8 mouse cellular contexts compared by ENCODE assay signal in genomic region chr6:54971731-54972110, GRCm38 (mm10). TPM values are rescaled to one million over a fixed set of nuclear protein-coding genes. Genes with fewer than 3 reads are reported as not detected.
DNase-seq lines count a peak whose midpoint lies in the region; ATAC-seq and TF ChIP-seq lines count a peak whose summit lies in the region.

No protein-coding gene starts in this region.

- peak overlapping the region; percentile 77 for H3K4me2 ChIP-seq in limb, embryonic 11.5 days (ENCODE audit: low read depth, severe bottlenecking)
- H3K4me2 ChIP-seq in midbrain, embryonic 16.5 days (ENCODE audit: low read length), result peak overlapping the region; percentile 82

- no peaks in the 10 kb centered on the region for H3K36me3 ChIP-seq in ES-Bruce4 (ENCODE audit: control insufficient read depth, insufficient read depth, low read length, poor library complexity, severe bottlenecking)
- H3K36me3 ChIP-seq in limb, embryonic 11.5 days (ENCODE audit: control insufficient read depth, insufficient read depth, low read length), result no peaks in the 10 kb centered on the region
- no peaks in the 10 kb centered on the region for H3K36me3 ChIP-seq in midbrain, embryonic 16.5 days (ENCODE audit: control insufficient read depth, insufficient read depth, low read length)

- H3K4me1 ChIP-seq in ES-Bruce4 (ENCODE audit: control insufficient read depth, insufficient read depth, low read length), result peaks cover 5% of the 10 kb centered on the region
- H3K4me1 ChIP-seq in bone marrow macrophage, adult 2 months (ENCODE audit: control insufficient read depth, insufficient read depth, low read length), result peaks cover 10% of the 10 kb centered on the region
- H3K4me1 ChIP-seq in limb, embryonic 11.5 days (ENCODE audit: control insufficient read depth, insufficient read depth, low read length), result no peaks in the 10 kb centered on the region
- H3K4me1 ChIP-seq in midbrain, embryonic 16.5 days (ENCODE audit: control insufficient read depth, insufficient read depth, low read length), result 0 out of 2 replicates have a peak, but pooled peaks cover 2% of the 10 kb centered on the region

- WGBS in limb, embryonic 11.5 days, result 17% methylated on average over 8 of the region's 8 CpGs
- WGBS in midbrain, embryonic 16.5 days, result 15% methylated on average over 8 of the region's 8 CpGs

- peak overlapping the region; percentile 62 for H3K9ac ChIP-seq in ES-Bruce4 (ENCODE audit: low read depth, poor library complexity, severe bottlenecking)
- peak overlapping the region; percentile 67 for H3K9ac ChIP-seq in limb, embryonic 11.5 days (ENCODE audit: low read length)
- H3K9ac ChIP-seq in midbrain, embryonic 16.5 days (ENCODE audit: low read depth, low read length), result peak overlapping the region; percentile 65

- no peak for TF ChIP-seq CTCF in ES-Bruce4 (IDR thresholded peaks at IDR 0.05; ENCODE audit: low read depth, low read length)
- TF ChIP-seq CTCF in bone marrow macrophage, adult 2 months (IDR thresholded peaks at IDR 0.05; ENCODE audit: low read depth, low read length), result no peak

- no peak for TF ChIP-seq EP300 in ES-Bruce4 (IDR thresholded peaks at IDR 0.05; ENCODE audit: insufficient read depth, low read depth, low read length)

- no peaks in the 10 kb centered on the region for H3K27me3 ChIP-seq in ES-Bruce4 (ENCODE audit: control insufficient read depth, insufficient read depth, low read length, poor library complexity, severe bottlenecking)
- no peaks in the 10 kb centered on the region for H3K27me3 ChIP-seq in limb, embryonic 11.5 days (ENCODE audit: control insufficient read depth, insufficient read depth, low read length)
- peaks cover 2% of the 10 kb centered on the region for H3K27me3 ChIP-seq in midbrain, embryonic 16.5 days (ENCODE audit: control insufficient read depth, insufficient read depth, low read depth, low read length)

- intact Hi-C loops in heart, postnatal 10 days (cut with DNase I), result loop anchor here (2.0 to 10.0 kb wide), 5 partner anchors 21 to 377 kb away; partner anchors contain the start of genes Fkbp14, Ggct, Plekha8 and Znrf2

- no peak overlapping the region for H3K27ac ChIP-seq in ES-Bruce4 (ENCODE audit: insufficient read depth, low read length)
- no peak overlapping the region for H3K27ac ChIP-seq in bone marrow macrophage, adult 2 months (ENCODE audit: insufficient read depth, low read depth, low read length)
- H3K27ac ChIP-seq in limb, embryonic 11.5 days (replicated peaks; ENCODE audit: low read depth, low read length), result no peak overlapping the region
- H3K27ac ChIP-seq in midbrain, embryonic 16.5 days (ENCODE audit: low read length), result peak overlapping the region; percentile 53

- no peaks in the 10 kb centered on the region for H3K9me3 ChIP-seq in ES-Bruce4 (replicated peaks; ENCODE audit: control insufficient read depth, insufficient read depth, low read length, poor library complexity, severe bottlenecking)
- no peaks in the 10 kb centered on the region for H3K9me3 ChIP-seq in limb, embryonic 11.5 days (ENCODE audit: control insufficient read depth, low read length)
- H3K9me3 ChIP-seq in midbrain, embryonic 16.5 days (replicated peaks; ENCODE audit: control insufficient read depth, low read length, poor library complexity, severe bottlenecking), result no peaks in the 10 kb centered on the region

- DNase-seq in heart, postnatal 10 days, result peak; percentile 48 to 57
- DNase-seq in limb, embryonic 11.5 days (ENCODE audit: low spot score), result no peak
- DNase-seq in ovary, postnatal 36 days (ENCODE audit: low spot score), result no peak
- DNase-seq in cerebellum, adult 18-20 months, result no peak
- no peak for DNase-seq in spleen, postnatal 4 days (ENCODE audit: low spot score in 2 of 2)

- ATAC-seq in limb, embryonic 11.5 days (ENCODE audit: insufficient number of reproducible peaks, low FRiP score, low TSS enrichment, low read depth), result no peak
- ATAC-seq in midbrain, embryonic 16.5 days, result no peak

- no peak for TF ChIP-seq POLR2A in ES-Bruce4 (IDR thresholded peaks at IDR 0.05; ENCODE audit: insufficient read depth, low read length)
- TF ChIP-seq POLR2A in bone marrow macrophage, adult 2 months (IDR thresholded peaks at IDR 0.05; ENCODE audit: borderline replicate concordance, low read depth, low read length), result no peak

- H3K4me3 ChIP-seq in ES-Bruce4 (ENCODE audit: low read depth, low read length), result peak overlapping the region; percentile 66
- peak overlapping the region; percentile 79 for H3K4me3 ChIP-seq in bone marrow macrophage, adult 2 months (ENCODE audit: insufficient read depth, low read length)
- H3K4me3 ChIP-seq in limb, embryonic 11.5 days (ENCODE audit: low read depth, low read length), result peak overlapping the region; percentile 59
- peak overlapping the region; percentile 49 for H3K4me3 ChIP-seq in midbrain, embryonic 16.5 days (ENCODE audit: low read depth, low read length)

RNA-seq across cellular contexts. Expression of gene Nod1, which starts 0.7 kb away (rescaled TPM):
- 9.4 and 10.0 TPM in 2 replicates for polyA plus RNA-seq in ES-Bruce4 (2011; ENCODE audit: insufficient read depth, insufficient read length, low read depth, missing spikeins)
- polyA plus RNA-seq in bone marrow macrophage, adult 2 months (2012; ENCODE audit: insufficient read depth, insufficient read length, missing spikeins), result 18.2 and 23.9 TPM in 2 replicates
- 10 to 100 TPM; 14.2 to 15.8 TPM for total RNA-seq in heart, postnatal 10 days (2021)
- polyA plus RNA-seq in limb, embryonic 11.5 days (2014; fragmentation: Nextera tagmentation; extraction: Ambion mirVana), result 2.2 and 2.4 TPM in 2 replicates
- polyA plus RNA-seq in midbrain, embryonic 16.5 days (2015; fragmentation: Nextera tagmentation; extraction: Ambion mirVana), result 2.6 and 2.8 TPM in 2 replicates

RNA-seq across cellular contexts. Expression of gene Ggct, which starts 21.0 kb away (rescaled TPM):
- polyA plus RNA-seq in ES-Bruce4 (2011; ENCODE audit: insufficient read depth, insufficient read length, low read depth, missing spikeins), result 44.7 and 50.1 TPM in 2 replicates
- 5.1 and 8.7 TPM in 2 replicates for polyA plus RNA-seq in bone marrow macrophage, adult 2 months (2012; ENCODE audit: insufficient read depth, insufficient read length, missing spikeins)
- total RNA-seq in heart, postnatal 10 days (2021), result 10 to 100 TPM in 1 of 2 experiments, 1 to 10 TPM in 1; 9.3 to 13.7 TPM
- polyA plus RNA-seq in limb, embryonic 11.5 days (2014; fragmentation: Nextera tagmentation; extraction: Ambion mirVana), result 8.3 and 11.3 TPM in 2 replicates
- 13.6 and 14.5 TPM in 2 replicates for polyA plus RNA-seq in midbrain, embryonic 16.5 days (2015; fragmentation: Nextera tagmentation; extraction: Ambion mirVana)

Comparison
In these comparisons a context has a peak if more than half of its experiments do, and no peak if none do; other contexts are left out.
1. DNase-seq: peak in heart, postnatal 10 days (2 of 2); none in limb, embryonic 11.5 days (single experiment), ovary, postnatal 36 days (single experiment), cerebellum, adult 18-20 months (0 of 2) and spleen, postnatal 4 days (0 of 2).
2. Peak in every context shown above with its lines, with median percentiles within 50 percentile points of each other: H3K4me3 ChIP-seq and H3K9ac ChIP-seq.